Mouse (Mus musculus) retina, adult 2 months (tissue): Measurements from ENCODE around the gene Pwwp2b.

Source experiments
- DNase-seq: peaks from one replicate; pipeline ENCODE4 v3.0.0-alpha.2; 2012; ENCODE audit warnings: low read depth, low spot score

Pwwp2b gene

GRCm38 (mm10) chr7:139224070-139224469 is 24.2 kb upstream of the Pwwp2b start:
- DNase-seq: no peak

DNA sequence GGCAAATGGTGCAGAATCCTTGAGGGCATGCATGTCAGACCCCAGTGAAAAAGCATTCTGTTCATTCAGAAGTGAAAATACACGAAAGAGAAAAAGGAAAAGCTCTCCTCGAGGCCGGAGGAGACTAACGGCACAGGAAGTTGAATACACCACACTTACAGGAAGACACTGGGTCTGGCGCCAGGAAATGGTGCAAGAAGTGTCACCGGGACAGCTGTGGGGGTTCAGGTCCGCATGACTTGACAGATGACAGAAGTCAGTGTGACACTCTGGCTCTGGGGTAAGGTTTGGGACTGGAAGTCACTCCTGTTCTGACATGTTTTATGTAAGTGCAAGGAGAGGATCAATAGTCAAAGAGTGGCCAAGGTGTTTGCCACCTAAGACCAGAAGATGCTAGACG is 23.6 kb upstream of the Pwwp2b start:
- DNase-seq: no peak

DNA sequence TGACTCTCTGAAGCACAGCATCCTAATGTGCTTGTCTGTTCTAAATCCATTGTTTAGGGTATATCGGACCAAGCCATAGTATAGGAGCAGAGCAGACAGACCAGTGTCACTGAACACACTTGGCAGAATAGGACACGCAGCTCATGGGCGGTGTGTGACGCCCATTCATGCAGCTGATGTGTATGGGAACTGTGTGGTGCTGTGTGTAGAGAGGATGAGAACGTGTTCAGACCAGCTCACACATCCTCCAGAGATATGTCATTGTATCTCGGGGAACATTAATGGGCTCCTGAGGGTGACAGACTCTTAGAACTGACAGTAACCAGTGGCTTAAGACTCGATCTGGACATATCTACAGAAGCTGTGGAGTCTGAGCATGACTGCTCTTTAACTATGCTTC is 21.9 kb upstream of the Pwwp2b start:
- no peak for DNase-seq

DNA sequence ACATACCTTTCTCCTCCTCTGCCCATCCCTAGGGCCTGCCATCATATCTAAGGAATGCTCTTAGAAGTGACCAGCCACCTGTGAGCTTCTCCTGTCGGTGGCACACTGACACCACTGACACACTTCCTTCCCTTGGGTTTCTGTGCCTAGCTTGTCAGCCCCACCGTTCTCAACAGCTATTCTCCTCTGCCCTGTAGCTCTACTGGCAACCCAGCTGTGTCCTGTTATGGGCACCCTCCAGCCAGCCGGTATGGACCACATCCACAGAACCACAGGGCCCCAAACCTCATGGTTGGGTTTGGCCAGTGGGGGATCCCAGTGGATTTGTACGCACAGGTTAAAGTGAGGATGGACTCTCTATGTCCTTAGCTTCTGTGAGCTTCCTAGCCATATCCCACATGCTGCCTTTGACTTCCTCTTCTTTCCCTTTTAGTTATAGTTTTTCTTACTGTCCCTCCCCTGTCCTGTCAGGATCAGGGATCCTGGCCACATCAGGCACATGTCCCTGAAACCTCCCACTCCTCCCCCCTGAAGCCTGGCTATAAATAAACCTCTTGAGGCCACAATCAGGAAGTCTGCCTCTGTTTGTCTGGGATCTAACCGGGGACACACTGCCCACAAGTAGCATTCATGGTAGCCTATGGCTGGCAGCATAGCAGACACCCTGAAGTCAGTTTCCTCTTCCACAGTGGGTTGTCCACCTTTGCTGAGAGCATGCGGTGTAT is 19.7 kb upstream of the Pwwp2b start:
- no peak for DNase-seq

GRCm38 (mm10) chr7:139229837-139230236 is 18.4 kb upstream of the Pwwp2b start:
- no peak for DNase-seq

DNA sequence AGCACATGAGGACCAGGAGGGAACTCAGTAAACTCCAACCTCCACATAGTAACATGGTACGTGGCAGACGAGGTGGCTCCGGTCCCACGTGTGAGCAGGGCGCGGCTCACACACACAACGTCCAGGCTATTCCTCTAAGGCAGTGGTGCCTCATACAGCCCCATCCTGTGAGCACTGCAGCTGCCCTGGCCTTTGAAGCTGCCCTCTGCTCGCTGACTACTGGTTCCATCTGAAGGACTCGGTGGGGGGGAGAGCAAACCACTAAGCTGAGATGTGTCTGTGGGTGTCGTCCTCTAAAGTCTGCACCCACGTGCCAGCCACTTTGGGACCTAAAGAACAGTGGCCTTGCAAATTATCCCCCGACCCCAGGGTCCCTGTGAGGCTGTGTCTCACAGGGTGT is 18.0 kb upstream of the Pwwp2b start:
- DNase-seq: no peak

- peak; percentile 65 for DNase-seq
These were observed 14.6 kb upstream of the Pwwp2b start for GRCm38 (mm10) chr7:139233714-139234113.

DNA sequence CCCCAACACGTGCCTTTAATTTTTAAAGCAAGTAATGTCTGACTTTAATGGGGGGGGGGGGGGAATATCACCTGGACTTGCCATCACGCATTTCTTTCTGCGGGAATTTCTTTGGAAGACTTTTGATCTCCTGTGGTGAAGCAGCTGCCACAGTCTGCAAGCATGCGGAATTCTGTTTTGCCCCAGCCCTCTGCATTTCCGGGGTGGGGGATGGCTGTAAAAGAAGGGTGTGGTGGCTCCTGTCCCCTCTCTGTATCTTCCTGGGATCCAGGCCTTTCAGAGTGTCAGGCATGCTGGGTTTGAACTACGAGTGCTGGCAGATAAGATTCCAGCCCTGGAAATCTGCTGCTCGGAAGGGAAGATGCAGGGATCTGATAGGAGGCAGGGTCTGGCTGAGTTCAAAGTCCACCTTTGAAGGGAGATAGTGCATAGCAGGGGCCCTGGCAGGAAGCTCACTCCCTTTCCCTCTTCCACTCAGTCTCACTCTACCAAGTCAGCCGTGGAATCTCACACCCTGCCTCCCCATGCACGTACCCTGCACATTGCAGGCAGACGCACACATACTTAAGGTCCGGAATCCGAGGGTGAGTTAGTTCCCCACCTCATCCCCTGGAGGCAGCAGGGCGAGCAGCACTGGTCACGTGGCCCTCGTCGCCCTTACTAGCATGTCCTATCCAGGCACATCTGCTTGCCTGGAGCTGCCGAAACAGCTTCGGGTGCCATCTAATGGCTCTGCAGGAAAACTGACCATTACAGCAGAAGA is 13.7 kb upstream of the Pwwp2b start:
- no peak for DNase-seq

DNA sequence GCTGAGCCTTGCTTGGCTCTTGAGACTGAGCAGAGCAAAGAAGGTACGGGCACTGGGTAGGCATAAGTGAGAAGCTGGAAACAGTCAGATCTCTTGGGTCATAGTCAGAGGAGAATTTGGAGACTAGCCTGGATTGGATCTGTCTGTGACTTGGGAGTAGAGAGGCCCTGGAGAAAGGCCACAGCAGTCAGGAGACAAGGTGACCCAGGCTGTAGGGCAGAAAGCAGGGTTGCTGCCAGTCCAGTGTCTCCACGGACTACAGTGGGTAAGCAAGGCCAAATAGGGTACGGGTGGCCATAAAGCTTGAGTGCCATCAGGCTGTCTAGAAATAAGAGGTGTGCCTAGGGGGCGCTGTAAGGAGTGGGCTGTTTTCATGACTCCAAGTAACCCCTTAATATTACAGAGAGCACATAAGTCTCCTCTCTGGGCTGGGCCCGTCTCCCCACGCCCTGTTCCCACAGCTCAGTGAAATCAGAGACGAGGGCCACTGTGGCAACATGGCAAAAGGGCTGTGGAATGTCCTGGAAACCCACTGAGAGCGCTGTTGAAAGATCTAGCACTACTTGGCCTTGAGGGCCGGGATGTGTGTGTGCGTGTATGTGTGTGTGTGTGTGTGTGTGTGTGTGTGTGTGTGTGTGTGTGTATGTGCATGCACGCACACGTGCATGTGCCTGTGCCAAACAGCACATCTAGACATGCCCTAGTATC is 12.5 kb upstream of the Pwwp2b start:
- no peak for DNase-seq

DNA sequence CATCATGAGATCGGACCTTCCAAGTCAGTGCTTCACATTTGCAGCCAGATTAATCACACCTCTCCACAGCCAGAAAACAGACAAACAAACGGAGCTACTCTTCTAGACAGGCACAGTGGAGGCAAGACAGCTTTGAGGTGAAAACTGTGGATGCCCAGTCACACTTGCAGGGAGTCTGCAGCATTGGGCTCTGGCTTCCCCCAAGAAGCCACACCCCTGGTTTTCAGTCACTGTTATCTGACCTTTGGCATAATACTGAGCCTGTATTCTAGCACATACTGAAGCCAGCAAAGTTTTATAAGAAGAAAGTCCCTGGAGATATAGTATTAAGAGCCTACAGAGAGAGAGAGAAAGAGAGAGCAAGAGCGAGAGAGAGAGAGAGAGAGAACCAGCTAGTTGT is 8.8 kb upstream of the Pwwp2b start:
- DNase-seq: no peak

- DNase-seq: no peak
These were observed 2.2 kb upstream of the Pwwp2b start for GRCm38 (mm10) chr7:139246086-139246485.

- DNase-seq: no peak
These were observed 1.1 kb upstream of the Pwwp2b start for GRCm38 (mm10) chr7:139246931-139247880.

DNA sequence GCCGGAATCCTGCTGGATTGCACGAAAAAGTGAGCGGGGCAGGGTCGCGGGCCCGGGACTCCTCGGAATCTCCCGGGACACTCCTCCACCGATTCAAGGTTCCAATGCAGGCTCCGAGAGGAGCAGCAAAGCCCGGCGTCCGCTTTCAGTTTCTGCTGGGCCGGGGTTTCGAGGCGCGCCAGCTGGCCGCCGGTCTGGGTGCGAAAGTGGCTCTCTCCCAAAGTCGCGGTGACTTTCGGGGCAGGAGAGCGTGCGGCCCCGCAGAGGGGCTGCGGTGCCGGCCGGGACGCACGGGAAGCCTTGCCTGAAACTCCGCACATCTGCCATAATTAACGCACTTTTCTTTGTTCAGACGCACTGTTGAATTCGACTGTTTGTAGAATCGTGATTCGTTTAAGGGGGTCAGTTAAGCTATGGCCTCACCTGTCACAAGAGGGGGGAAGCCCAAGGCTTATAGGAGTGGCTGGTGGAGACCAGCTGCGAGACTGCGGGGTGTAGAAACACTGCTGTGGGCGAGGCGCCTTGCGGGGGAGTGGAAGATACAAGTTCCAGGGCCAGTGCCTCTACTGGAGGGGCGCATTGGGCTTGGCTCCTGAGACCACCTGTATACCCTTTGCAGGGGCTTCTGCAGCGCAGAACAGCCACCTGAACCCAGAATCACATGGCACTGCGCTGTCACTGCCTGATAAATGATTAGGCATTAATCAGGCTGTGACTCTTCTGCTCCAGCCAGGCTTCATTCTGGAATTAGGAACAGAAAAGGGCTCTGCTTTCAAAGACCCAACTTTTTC is 528 bp downstream of the Pwwp2b start:
- no peak for DNase-seq

DNA sequence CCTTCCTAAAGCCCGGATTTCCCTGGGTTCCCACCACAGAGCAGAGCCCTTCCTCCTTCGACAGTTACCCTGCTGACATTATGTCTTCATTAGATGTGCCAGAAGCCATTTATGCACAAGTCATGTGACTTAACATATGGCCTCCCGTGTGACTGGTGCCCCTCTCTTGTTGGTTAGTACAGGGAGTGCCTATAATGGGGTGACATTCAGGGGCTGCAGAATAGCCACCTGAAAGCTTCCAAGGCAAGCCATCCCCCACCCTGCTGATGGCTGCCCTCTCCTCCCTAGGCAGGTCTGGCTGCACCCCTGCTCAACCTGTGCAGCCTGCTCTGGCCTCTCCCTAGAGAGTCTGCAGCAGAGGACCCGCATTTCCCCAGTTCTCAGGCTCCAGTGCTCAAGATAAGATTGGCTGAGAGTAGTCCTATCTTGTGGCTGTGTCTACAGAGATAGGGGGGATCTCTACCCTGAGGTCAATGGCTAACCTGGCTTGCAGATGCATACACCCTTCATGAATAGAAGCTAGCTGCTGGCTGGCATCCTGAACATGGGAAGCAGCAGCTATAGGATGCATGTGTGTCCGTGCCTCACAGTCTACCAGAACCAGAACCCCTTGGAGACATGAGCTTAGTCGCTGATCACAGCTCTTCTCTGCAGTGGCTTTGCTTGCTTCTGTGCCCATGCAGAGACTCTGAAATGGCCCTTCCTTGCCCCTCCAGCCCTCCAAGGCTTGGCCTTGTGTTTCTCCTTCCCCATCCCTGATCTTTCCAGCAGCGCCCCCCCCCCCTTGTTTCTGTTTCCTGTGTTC is 1.3 kb downstream of the Pwwp2b start:
- DNase-seq: no peak

DNA sequence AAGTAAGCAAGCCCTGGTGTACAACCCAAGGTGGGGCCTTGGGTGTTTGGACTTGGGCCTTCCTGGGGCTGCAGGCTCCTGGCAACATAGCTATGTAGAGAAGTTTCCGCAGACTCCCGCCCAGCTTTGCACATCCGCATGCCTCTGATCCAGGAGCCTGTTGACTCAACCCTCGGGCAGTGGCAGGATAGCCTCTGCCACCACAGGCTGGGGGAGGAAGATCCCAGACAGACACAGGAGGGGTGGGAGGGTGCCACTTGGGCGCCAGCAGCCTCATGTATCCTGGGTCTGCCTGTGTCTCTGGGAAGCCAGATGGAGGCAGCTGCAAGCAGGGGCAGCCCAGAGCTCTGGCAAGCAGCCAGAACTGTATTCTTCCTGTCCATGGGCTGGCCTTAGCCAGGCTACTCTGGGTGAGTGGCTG is 3.6 kb downstream of the Pwwp2b start:
- no peak for DNase-seq

- no peak for DNase-seq
These were observed 4.3 kb downstream of the Pwwp2b start for GRCm38 (mm10) chr7:139252566-139252965.

DNA sequence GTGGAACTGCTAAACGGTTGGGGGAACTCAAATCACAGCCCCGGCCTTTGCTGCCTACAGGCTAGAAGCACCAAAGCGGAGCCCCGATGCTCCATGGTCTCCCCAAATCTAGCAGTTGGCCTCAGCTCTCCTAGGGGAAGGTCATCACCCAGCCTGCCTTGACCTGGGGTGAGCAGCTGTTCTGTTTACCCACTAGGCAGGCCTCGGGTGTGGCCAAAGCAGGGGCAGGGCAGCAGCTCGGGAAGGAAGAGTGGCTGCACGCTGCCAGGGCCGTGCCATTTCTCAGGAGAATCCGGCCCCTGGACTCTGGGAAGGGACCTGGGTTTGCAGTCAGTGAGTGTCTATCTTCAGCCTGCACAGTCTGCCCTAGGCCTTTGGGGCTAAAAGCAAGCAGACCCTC is 4.7 kb downstream of the Pwwp2b start:
- DNase-seq: no peak

- no peak for DNase-seq
These were observed 5.2 kb downstream of the Pwwp2b start for GRCm38 (mm10) chr7:139253462-139253861.

- no peak for DNase-seq
These were observed 6.3 kb downstream of the Pwwp2b start for GRCm38 (mm10) chr7:139254626-139255025.
